Mouse (Mus musculus) liver, embryonic 14.5 days (tissue): ENCODE data around the gene Pan3.

Experiments
- CTCF ChIP-seq: IDR thresholded peaks from 2 replicates; pipeline ENCODE4 v1.5.1; 2016; ENCODE audit warnings: antibody characterized with exemption, low read depth, control low read depth
- EP300 ChIP-seq: IDR thresholded peaks from 2 replicates; pipeline ENCODE4 v1.6.1; 2016; ENCODE audit warnings: antibody characterized with exemption, low read depth

DNA sequence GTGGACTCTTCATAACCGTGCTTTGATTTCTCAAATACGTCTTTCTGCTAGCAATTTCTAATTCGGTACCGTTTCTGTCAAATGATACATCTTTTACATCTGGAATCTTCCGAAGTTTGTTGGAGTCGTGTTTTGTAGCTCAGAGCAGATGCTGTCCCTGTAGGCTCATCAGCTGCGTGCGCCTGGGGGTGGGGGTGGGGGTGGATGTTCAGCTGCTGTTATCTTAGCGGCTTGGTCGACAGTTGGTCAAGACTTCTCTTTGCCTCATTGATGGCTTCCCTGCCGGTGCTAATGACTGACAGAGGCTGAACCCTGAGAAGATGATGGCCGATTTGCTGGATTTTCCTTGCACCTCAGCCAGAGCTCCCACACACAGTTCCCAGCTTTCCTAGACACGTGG lies 43.1 kb upstream of the Pan3 start:
- TF ChIP-seq CTCF: no peak
- TF ChIP-seq EP300: no peak
